ENCODE assay signal across 10 mouse cellular contexts in genomic region chr13:56132326-56132936, GRCm38 (mm10). TPM values are rescaled to one million over a fixed set of nuclear protein-coding genes. Genes with fewer than 3 reads are reported as not detected.
A peak's percentile ranks its signal among the peaks of the same experiment; 100 is the strongest.
DNase-seq lines count a peak whose midpoint lies in the region; ATAC-seq lines count a peak whose summit lies in the region.
"Had no signal": no experiment of that assay in that cellular context is flagged by ENCODE, and none has a peak within 500 bp of the region (broad histone marks: within the 10 kb centered on the region; RNA-seq: fewer than 3 reads in every experiment).

No protein-coding gene starts in this region.

- no peak overlapping the region for H3K4me3 ChIP-seq in heart, embryonic 14.5 days (ENCODE audit: control insufficient read depth in 1 of 2, insufficient read depth in 1 of 2, low read depth in 1 of 2, low read length in 2 of 2)
- H3K4me3 ChIP-seq: hindbrain, embryonic 15.5 days; limb, embryonic 15.5 days had no signal

- no peaks in the 10 kb centered on the region for H3K9me3 ChIP-seq in heart, embryonic 14.5 days (ENCODE audit: control insufficient read depth, low read length)
- H3K9me3 ChIP-seq: hindbrain, embryonic 15.5 days; limb, embryonic 15.5 days had no signal

- intact Hi-C loops in heart, postnatal 36 days (cut with DNase I), result loop anchor here (2.0 kb wide), 1 partner anchor 14 kb away; no protein-coding TSS in a partner anchor

- no peak for ATAC-seq in heart, embryonic 14.5 days (ENCODE audit: insufficient number of reproducible peaks, insufficient read depth, low FRiP score, low read depth)

- peak overlapping the region; percentile 24 for H3K4me2 ChIP-seq in heart, embryonic 14.5 days (ENCODE audit: low read length)
- H3K4me2 ChIP-seq: limb, embryonic 15.5 days had no signal

- WGBS in heart, embryonic 14.5 days, result 60% methylated on average over 11 of the region's 11 CpGs

- no peak for DNase-seq in heart, postnatal 36 days
- DNase-seq in CD4-positive, CD25-positive, alpha-beta regulatory T cell, adult 2 months (ENCODE audit: low read depth, low spot score), result peak; percentile 62
- peak; percentile 62 for DNase-seq in induced T-regulatory cell, adult 2 months (ENCODE audit: low read depth)
- DNase-seq in natural killer cell, adult 2 months (ENCODE audit: low spot score in 2 of 2), result peak; percentile 33 to 39
- no peak for DNase-seq in left cerebral cortex, adult 18-20 months (ENCODE audit: low spot score in 2 of 2)
- no peak for DNase-seq in ovary, postnatal 14 days (ENCODE audit: low spot score)
- DNase-seq in testis, postnatal 10 days (ENCODE audit: low spot score), result no peak

- no peak overlapping the region for H3K9ac ChIP-seq in heart, embryonic 14.5 days (ENCODE audit: low read length)
- H3K9ac ChIP-seq: hindbrain, embryonic 15.5 days; limb, embryonic 15.5 days had no signal

- no peaks in the 10 kb centered on the region for H3K27me3 ChIP-seq in heart, embryonic 14.5 days (ENCODE audit: control insufficient read depth, insufficient read depth, low read length)
- H3K27me3 ChIP-seq: hindbrain, embryonic 15.5 days; limb, embryonic 15.5 days had no signal

- peaks cover 15 to 34% of the 10 kb centered on the region in 2 experiments for H3K4me1 ChIP-seq in heart, embryonic 14.5 days (ENCODE audit: control insufficient read depth in 2 of 2, insufficient read depth in 2 of 2, low read length in 2 of 2)

- H3K36me3 ChIP-seq in heart, embryonic 14.5 days (ENCODE audit: control insufficient read depth, insufficient read depth, low read length), result peaks cover 21% of the 10 kb centered on the region

- H3K27ac ChIP-seq in heart, embryonic 14.5 days (replicated peaks in 1 of 2; ENCODE audit: control insufficient read depth in 1 of 2, insufficient read depth in 1 of 2, low read depth in 2 of 2, low read length in 2 of 2), result no peak overlapping the region
- H3K27ac ChIP-seq: hindbrain, embryonic 15.5 days; limb, embryonic 15.5 days had no signal

RNA-seq across cellular contexts. Expression of gene H2afy, which starts 3.7 kb away (rescaled TPM):
- 102 and 107 TPM in 2 replicates for polyA plus RNA-seq in heart, embryonic 14.5 days (2014; fragmentation: Nextera tagmentation; extraction: Ambion mirVana)
- total RNA-seq in heart, postnatal 36 days (2021), result 10 to 100 TPM; 45.2 to 50.3 TPM
- total RNA-seq in left cerebral cortex, adult 18-20 months (2021), result 100 to 1,000 TPM; 104 to 106 TPM

RNA-seq across cellular contexts. Expression of gene Tifab, which starts 46.3 kb away (rescaled TPM):
- polyA plus RNA-seq in heart, embryonic 14.5 days (2014; fragmentation: Nextera tagmentation; extraction: Ambion mirVana), result 0.28 and 0.58 TPM in 2 replicates
- 1 to 10 TPM; 1.3 to 1.7 TPM for total RNA-seq in heart, postnatal 36 days (2021)
- 1 to 10 TPM; 1.7 to 1.9 TPM for total RNA-seq in left cerebral cortex, adult 18-20 months (2021)

Comparison
In these comparisons a context has a peak if more than half of its experiments do, and no peak if none do; other contexts are left out.
1. DNase-seq: peak in CD4-positive, CD25-positive, alpha-beta regulatory T cell, adult 2 months (single experiment), induced T-regulatory cell, adult 2 months (single experiment) and natural killer cell, adult 2 months (2 of 2); none in heart, postnatal 36 days (0 of 2), left cerebral cortex, adult 18-20 months (0 of 2), ovary, postnatal 14 days (single experiment) and testis, postnatal 10 days (single experiment).